Mouse (Mus musculus) testis, postnatal 10 days (tissue): Measurements from ENCODE around the gene Lamb3.
"Not testable (repeated sequence)": the region's sequence is repeated elsewhere in the genome, so short reads cannot be mapped to it uniquely, and the experiment has no call there.

ENCODE experiments used
- DNase-seq: peaks from one replicate; pipeline ENCODE4 v3.0.0; 2021; ENCODE audit warnings: low spot score

The Lamb3 gene

GRCm38 (mm10) chr1:193279492-193279891 is 72.0 kb downstream of the Lamb3 start:
- DNase-seq: no peak

- DNase-seq: no peak
These were observed 73.8 kb downstream of the Lamb3 start for GRCm38 (mm10) chr1:193281344-193281743.

- DNase-seq: no peak
These were observed 76.8 kb downstream of the Lamb3 start for GRCm38 (mm10) chr1:193284228-193284779.

GRCm38 (mm10) chr1:193285766-193286325 is 78.3 kb downstream of the Lamb3 start:
- DNase-seq: not testable (repeated sequence)

DNA sequence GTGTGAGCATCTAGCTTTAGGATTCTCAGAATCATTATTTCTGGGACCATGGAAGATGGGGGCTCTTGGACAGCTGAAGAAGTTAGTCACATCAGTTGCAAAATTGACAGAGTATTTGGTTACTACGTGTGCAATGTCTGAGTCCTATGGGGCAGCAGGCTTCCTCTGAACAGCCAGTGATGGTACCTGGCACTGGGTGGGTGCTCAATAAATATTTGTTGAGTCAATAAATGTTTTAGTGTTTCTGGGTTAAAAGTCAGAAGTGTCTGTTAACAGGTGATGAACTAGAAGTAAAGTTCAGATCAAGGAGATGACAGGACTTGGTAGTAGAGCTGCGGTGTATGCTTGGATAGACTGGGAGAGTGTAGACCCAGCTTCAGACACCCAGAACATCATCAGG is 80.1 kb downstream of the Lamb3 start:
- DNase-seq: no peak

- DNase-seq: no peak
These were observed 81.6 kb downstream of the Lamb3 start for GRCm38 (mm10) chr1:193289076-193289475.

DNA sequence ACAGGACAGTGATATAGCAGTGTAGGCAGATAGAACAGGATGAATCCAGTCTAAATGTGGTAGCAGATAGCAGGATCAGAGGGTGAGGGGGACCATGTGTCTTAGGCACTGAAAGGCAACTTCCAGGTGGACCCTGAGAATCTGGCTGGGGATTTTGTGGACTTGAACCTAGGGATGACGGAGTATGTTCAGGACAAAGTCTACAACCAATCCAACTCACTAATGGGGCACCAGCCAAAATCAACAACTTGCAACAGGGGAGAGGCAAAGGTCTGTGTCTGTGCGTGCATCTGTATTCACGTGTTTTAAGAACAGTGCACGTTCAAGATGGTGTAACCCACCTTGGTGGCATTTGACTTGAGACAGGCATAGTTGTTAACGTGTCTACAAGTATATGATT is 82.4 kb downstream of the Lamb3 start:
- DNase-seq: no peak

GRCm38 (mm10) chr1:193290686-193291085 is 83.2 kb downstream of the Lamb3 start:
- no peak for DNase-seq

GRCm38 (mm10) chr1:193293039-193293438 is 85.5 kb downstream of the Lamb3 start:
- no peak for DNase-seq

DNA sequence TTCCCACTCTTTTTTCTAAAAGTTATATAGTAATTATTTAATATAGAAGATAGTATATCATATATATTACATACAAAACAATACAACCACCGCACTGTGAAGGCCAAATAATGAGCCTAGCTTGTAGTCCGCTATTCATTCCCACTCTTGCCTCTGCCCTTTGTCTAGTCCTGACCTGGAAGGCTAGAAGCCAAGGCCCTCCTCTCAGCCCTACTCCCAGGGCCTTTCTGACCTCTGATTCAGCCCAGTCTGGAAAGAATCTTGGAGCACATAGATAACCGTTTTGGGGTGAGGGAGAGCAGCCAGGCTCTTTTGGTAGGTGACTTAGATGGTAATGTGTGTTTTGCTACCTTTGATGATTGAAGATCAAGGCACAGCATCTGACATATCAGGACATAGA is 86.4 kb downstream of the Lamb3 start:
- no peak for DNase-seq

GRCm38 (mm10) chr1:193295920-193296319 is 88.4 kb downstream of the Lamb3 start:
- DNase-seq: no peak

- no peak for DNase-seq
These were observed 90.8 kb downstream of the Lamb3 start for GRCm38 (mm10) chr1:193298141-193298765.

DNA sequence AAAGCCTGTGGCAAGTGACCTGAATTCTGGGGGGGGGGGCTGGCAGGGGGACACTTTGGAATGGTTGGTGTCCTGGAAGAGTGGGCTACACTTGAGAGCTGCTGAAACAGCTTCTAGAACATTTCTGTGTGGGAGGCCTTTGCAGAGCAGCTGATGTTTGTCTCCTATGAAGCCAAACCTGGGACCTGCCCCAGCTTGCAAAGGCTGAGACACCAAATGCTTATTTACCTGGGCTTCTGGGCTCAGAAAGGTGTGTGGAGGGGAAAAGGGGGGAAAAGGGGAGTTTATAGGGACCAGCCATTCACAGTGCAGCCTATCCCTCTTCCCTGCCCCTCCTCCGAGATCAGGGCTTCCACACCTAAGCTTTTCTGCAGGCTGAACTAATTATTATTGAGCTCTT is 92.5 kb downstream of the Lamb3 start:
- DNase-seq: no peak

DNA sequence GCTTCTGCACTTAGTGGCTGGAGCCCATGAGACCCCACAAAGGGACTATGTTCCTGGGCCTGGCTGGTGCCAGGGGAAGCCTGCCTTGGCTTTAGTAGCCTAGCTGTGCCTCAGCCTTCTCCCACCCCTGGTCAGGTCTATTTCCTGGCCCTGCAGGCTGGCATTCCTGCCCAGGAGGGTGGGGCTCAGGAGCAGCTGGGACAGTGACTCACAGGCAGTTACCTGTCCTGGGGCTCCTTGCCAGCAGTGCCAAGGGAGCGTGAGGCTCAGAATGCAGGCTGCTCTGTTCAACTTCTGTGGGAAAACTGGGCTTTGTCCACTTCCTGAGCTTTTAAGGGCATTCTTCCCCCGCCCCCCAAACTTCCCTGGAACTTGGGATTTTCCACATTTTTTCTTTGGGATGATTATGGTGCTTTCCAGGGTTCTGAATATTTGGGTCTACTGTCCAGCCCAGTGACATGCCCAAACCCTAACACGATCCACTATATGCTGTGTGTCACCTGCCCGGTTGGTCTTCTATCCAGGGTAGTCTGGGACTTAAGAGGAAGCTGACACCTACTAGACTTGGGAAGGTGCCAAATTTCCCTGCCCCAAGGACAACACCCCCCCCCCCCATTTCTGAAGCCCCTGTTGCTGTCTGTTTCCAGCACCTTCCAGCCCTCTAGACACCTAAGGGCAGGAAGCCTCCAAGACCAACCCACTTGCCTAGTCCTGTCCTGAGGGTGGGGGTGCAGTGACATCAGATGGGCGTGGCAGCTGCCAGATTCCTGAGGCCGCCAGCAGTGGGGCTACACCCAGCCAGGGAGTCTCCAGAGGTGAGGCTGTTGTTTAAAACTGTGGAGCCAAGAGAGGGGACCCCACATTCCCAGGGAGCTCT is 94.0 kb downstream of the Lamb3 start:
- DNase-seq: no peak

- no peak for DNase-seq
These were observed 94.5 kb downstream of the Lamb3 start for GRCm38 (mm10) chr1:193302093-193302405.

GRCm38 (mm10) chr1:193303096-193303495 is 95.6 kb downstream of the Lamb3 start:
- no peak for DNase-seq

DNA sequence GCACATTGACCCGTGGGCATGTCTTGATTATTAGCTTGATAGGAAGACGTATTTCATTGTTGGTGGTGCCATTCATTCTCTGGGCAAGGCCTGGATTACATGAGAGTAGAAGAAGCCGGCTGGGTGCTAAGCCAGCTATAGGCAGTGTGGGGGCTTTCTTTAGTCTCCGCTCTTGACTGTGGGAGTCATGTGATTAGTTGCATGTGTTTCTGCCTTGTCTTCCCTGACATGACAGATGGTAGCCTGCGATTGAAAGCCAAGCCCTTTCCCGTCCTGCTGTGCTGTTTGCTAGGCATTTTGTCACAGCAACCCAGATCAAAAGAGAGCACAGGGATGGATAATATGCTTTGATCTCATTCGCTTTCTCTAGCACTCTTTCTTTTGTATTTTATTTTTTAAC is 97.9 kb downstream of the Lamb3 start:
- no peak for DNase-seq

- DNase-seq: no peak
These were observed 99.3 kb downstream of the Lamb3 start for GRCm38 (mm10) chr1:193306832-193307231.

- DNase-seq: no peak
These were observed 102.5 kb downstream of the Lamb3 start for GRCm38 (mm10) chr1:193309785-193310518.

DNA sequence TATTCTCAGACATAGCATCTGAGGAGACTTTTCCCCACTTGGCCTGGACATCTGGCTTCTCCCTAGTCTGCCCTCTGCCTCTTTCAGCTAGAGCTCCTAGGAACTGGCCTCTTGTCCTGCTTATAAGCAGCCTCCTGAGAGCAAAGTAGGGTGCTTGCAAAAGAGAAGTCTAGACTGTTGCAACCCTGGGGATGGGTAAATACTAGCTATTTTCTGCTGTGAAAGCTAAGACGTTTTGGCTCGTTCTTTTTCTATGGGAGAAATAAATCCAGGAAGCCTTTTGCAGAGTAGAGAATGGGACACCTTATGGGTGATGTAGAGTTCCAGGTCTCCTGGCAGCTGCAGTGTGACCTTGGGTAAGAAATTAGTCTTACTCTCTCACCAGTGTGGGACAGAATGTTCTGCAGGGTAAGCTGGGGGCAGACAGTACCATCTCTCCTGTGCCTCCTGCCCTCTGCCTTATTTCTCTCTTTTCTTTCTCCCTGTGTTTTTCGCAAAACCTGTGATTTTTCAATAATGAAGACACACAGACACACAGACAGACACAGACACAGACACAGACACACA is 103.1 kb downstream of the Lamb3 start:
- no peak for DNase-seq

DNA sequence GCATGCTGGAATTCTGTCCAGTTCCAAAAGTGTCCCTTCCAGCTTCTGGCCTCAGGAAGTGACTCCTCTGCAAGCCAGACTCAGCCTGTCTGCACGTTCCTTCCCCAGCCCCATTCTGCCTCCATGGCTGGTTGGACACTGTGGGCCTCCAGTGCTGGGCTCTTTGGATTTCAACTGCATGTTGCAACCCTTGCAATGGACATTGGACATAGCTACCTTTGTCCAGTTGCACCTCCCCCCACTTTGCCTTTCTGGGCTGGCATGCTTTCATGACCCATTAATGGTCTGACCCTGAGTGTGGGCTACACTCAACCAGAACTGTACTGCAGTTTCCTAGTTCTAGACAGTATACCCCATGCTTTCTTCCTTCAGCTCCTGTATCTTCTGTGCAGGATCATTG is 104.1 kb downstream of the Lamb3 start:
- no peak for DNase-seq
